Mouse (Mus musculus): ENCODE data around the gene Trim38. TPM values are rescaled to one million over a fixed set of nuclear protein-coding genes. Genes with fewer than 3 reads are reported as not detected.
A peak's percentile ranks its signal among the peaks of the same experiment; 100 is the strongest.

Trim38 gene
- polyA plus RNA-seq, 1 experiment from 2014 or later = not detected

DNA sequence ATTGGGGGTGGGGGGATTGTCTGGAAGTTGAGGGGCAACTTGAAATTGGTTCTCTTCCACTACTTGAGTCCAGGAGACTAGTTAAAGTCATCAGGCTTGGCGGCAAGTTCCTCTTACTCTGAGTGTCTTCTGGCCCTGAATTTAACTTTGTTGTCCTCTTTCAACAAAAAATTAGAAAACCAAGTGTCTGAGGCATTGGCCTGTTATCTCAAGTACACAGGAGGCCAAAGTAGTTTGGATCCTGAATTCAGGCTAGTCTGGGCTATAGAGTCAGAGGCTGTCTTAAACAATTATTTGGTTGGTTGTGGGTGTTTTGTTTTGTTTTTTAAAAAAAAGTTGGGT lies 4.6 kb upstream of the Trim38 start:
- Histone ChIP-seq H3K4me1 (ENCODE audit: control insufficient read depth, insufficient read depth, low read depth, low read length) (peaks cover 12% of the 10 kb centered on the region), H3K4me2 (ENCODE audit: low read length) (no peak overlapping the region), H3K36me3 (ENCODE audit: control insufficient read depth, insufficient read depth, low read length) (no peaks in the 10 kb centered on the region), H3K27me3 (replicated peaks; ENCODE audit: control insufficient read depth, insufficient read depth, low read length) (no peaks in the 10 kb centered on the region), H3K9ac (ENCODE audit: low read depth, low read length) (no peak overlapping the region), H3K4me3 (ENCODE audit: low read length) (no peak overlapping the region), H3K9me3 (ENCODE audit: control insufficient read depth, low read length) (no peaks in the 10 kb centered on the region), H3K27ac (ENCODE audit: low read depth, low read length) (no peak overlapping the region)
- ATAC-seq = no peak
- WGBS = 74% methylated on average over 1 of the region's 1 CpGs

DNA sequence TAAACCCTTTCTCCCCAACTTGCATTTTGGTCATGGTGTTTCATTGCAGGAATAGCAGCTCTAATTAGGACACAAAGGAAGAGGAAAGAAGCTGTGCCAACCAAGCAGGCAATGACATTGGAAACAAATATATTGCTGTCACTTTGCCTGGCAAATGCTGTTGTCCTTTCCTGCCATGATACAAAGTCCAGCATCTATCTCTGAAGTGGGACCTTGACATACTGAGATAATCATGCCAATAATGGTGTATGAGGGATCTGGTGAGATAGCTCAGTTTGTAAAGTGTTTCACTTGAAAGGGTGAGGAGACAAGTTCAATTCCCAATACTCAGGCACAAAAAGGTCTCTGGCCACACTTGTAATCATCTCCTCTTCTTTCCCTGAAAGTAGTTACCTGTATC lies 2.9 kb upstream of the Trim38 start:
- Histone ChIP-seq H3K9ac (ENCODE audit: low read depth, low read length) (no peak overlapping the region), H3K36me3 (ENCODE audit: control insufficient read depth, insufficient read depth, low read length) (no peaks in the 10 kb centered on the region), H3K4me2 (ENCODE audit: low read length) (no peak overlapping the region), H3K27me3 (replicated peaks; ENCODE audit: control insufficient read depth, insufficient read depth, low read length) (no peaks in the 10 kb centered on the region), H3K27ac (ENCODE audit: low read depth, low read length) (no peak overlapping the region), H3K4me1 (ENCODE audit: control insufficient read depth, insufficient read depth, low read depth, low read length) (peaks cover 7% of the 10 kb centered on the region), H3K4me3 (ENCODE audit: low read length) (no peak overlapping the region), H3K9me3 (ENCODE audit: control insufficient read depth, low read length) (no peaks in the 10 kb centered on the region)
- ATAC-seq = no peak

DNA sequence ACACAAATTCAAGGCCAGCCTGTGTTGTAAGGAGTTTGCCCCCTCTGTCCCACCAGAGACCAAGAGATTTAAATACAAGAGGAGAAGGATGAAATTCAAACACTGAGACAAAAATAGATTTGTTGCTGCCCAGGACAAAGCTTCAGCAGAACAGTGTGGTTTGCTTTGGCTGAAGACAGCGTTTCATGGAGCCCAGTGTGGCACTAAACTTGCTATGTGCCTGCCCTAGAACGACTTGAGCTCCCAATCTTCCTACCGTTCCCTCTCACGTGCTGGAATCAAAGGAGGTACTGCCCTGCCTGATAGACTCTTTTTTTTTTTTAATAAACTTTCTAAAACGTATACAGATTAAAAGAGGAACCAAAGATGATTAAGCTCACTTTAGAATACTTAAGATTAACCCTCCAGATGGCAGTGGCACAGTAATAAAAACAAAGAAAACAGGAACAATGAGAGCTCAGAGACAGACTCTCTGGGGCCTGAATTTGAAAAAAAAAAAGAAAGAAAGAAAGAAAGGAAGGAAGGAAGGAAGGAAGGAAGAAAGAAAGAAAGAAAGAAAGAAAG lies 797 bp upstream of the Trim38 start:
- H3K4me3 ChIP-seq (ENCODE audit: low read length) = no peak overlapping the region
- ATAC-seq = no peak
- H3K9me3 ChIP-seq (ENCODE audit: control insufficient read depth, low read length) = no peaks in the 10 kb centered on the region
- no peak overlapping the region for H3K4me2 ChIP-seq (ENCODE audit: low read length)
- no peak overlapping the region for H3K9ac ChIP-seq (ENCODE audit: low read depth, low read length)
- no peak overlapping the region for H3K27ac ChIP-seq (ENCODE audit: low read depth, low read length)
- WGBS = 56% methylated on average over 5 of the region's 5 CpGs
- H3K27me3 ChIP-seq (replicated peaks; ENCODE audit: control insufficient read depth, insufficient read depth, low read length) = no peaks in the 10 kb centered on the region
- no peaks in the 10 kb centered on the region for H3K36me3 ChIP-seq (ENCODE audit: control insufficient read depth, insufficient read depth, low read length)
- H3K4me1 ChIP-seq (ENCODE audit: control insufficient read depth, insufficient read depth, low read depth, low read length) = peaks cover 9% of the 10 kb centered on the region

DNA sequence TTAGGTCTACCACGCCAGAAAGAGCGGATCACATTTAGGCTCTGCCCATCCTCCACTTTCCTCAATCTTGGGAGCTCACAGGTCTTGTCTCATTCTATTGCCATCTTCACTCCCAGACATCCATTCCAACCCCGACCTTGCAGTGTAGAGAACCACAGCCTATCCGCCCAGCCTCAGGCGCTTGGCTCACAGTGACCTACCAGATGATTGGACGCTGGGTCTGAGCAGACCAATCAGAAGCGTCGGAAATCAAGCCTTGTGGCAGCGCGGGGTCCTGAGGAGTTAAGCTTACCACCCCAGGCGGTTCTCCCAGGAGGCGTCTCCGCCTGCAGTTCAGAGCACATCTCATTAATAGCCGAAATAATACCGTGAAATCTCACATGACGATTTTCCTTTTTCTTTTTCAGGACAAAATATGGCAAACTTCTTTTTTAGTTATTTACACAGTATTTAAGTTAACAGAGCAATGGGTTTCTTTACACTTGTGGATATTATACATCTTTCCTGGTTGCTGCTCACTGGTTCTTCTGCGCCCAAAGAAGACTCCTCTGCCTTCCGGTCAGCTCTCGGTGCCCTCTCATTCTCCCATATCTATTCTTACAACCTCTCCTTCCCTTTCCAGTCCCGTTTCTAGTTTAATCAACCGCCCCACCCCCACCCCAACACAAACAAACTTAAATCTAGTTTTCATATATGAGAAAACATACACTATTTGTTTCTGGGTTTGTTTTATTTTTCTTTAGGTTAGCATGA lies 3.0 kb downstream of the Trim38 start:
- 25% methylated on average over 21 of the region's 21 CpGs for WGBS
- no peaks in the 10 kb centered on the region for H3K9me3 ChIP-seq (ENCODE audit: control insufficient read depth, low read length)
- no peak overlapping the region for H3K9ac ChIP-seq (ENCODE audit: low read depth, low read length)
- peak; percentile 92 for ATAC-seq
- H3K27ac ChIP-seq (ENCODE audit: low read depth, low read length) = no peak overlapping the region
- H3K36me3 ChIP-seq (ENCODE audit: control insufficient read depth, insufficient read depth, low read length) = no peaks in the 10 kb centered on the region
- H3K4me2 ChIP-seq (ENCODE audit: low read length) = peak overlapping the region; percentile 52
- peak overlapping the region; percentile 17; the same call in 1 of the 2 replicates for H3K4me3 ChIP-seq (ENCODE audit: low read length)
- H3K4me1 ChIP-seq (ENCODE audit: control insufficient read depth, insufficient read depth, low read depth, low read length) = peaks cover 3% of the 10 kb centered on the region; the same call in 1 of the 2 replicates
- no peaks in the 10 kb centered on the region for H3K27me3 ChIP-seq (replicated peaks; ENCODE audit: control insufficient read depth, insufficient read depth, low read length)

DNA sequence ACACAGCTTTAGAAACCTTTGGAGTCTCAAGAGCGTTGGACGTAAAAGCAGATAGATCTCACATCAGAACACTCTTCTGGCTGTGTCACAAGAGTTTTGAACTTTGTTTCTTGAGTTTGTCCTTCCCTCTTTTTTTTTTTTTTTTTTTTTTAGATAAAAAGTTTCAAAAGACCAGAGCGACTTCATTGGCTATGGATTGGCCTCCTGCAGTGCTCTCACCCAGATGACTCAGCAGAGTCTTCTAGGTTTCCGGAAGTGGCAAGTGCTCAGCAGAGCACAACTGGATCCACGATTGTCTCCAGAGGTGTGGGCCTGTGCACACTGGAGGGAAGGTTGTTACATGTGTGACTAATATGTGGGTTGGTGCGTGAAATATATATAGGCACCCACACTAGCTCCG lies 8.6 kb downstream of the Trim38 start:
- no peak overlapping the region for H3K4me3 ChIP-seq (ENCODE audit: low read length)
- no peaks in the 10 kb centered on the region for H3K36me3 ChIP-seq (ENCODE audit: control insufficient read depth, insufficient read depth, low read length)
- no peaks in the 10 kb centered on the region for H3K27me3 ChIP-seq (replicated peaks; ENCODE audit: control insufficient read depth, insufficient read depth, low read length)
- ATAC-seq = no peak
- H3K27ac ChIP-seq (ENCODE audit: low read depth, low read length) = no peak overlapping the region
- no peaks in the 10 kb centered on the region for H3K4me1 ChIP-seq (ENCODE audit: control insufficient read depth, insufficient read depth, low read depth, low read length)
- H3K9me3 ChIP-seq (ENCODE audit: control insufficient read depth, low read length) = no peaks in the 10 kb centered on the region
- 94% methylated on average over 7 of the region's 7 CpGs for WGBS
- no peak overlapping the region for H3K9ac ChIP-seq (ENCODE audit: low read depth, low read length)
- no peak overlapping the region for H3K4me2 ChIP-seq (ENCODE audit: low read length)

DNA sequence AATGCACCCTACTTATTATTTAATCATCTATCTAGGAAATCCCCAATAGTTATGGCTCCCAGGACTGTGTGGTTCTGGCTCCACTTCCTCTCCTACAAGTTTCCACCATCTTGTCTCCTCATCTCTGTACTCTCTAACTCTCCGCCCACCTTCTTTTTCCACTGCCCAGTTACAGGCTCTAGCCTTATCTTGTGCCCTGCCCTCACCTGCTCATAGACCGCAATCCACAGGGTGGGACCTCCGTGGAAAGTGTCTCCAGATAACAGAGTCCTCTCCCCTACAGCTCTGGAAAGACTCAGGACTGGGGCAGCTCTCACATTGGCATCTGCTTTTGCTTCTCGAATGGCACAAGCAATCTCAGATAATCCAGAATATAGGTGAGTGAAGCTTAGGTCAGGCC lies 9.3 kb downstream of the Trim38 start:
- H3K9ac ChIP-seq (ENCODE audit: low read depth, low read length) = no peak overlapping the region
- H3K4me3 ChIP-seq (ENCODE audit: low read length) = no peak overlapping the region
- 93% methylated on average over 4 of the region's 4 CpGs for WGBS
- no peak overlapping the region for H3K27ac ChIP-seq (ENCODE audit: low read depth, low read length)
- ATAC-seq = no peak
- no peak overlapping the region for H3K4me2 ChIP-seq (ENCODE audit: low read length)
- no peaks in the 10 kb centered on the region for H3K9me3 ChIP-seq (ENCODE audit: control insufficient read depth, low read length)
- no peaks in the 10 kb centered on the region for H3K27me3 ChIP-seq (replicated peaks; ENCODE audit: control insufficient read depth, insufficient read depth, low read length)
- H3K4me1 ChIP-seq (ENCODE audit: control insufficient read depth, insufficient read depth, low read depth, low read length) = no peaks in the 10 kb centered on the region
- H3K36me3 ChIP-seq (ENCODE audit: control insufficient read depth, insufficient read depth, low read length) = no peaks in the 10 kb centered on the region

DNA sequence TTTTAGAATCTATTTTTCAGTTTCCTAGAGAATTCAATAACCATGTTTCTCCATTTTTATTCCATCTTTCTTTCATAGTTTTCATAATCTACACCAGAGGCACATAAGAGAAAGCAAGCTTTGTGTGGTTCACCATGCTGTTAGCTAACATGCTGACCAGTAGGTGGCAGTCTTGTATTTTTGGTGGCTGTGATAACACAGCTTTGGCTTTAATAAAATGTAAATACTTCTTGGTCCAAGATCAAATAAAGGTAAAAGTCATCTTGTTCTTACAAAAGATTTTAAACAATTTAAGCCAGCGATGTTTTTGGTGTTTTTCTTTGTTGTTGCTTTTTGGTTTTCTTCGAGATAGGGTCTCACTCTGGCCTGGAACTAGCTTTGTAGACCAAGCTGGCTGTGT lies 22.8 kb downstream of the Trim38 start:
- WGBS = 44% methylated on average over 2 of the region's 2 CpGs
- no peaks in the 10 kb centered on the region for H3K9me3 ChIP-seq (ENCODE audit: control insufficient read depth, low read length)
- no peak overlapping the region for H3K4me3 ChIP-seq (ENCODE audit: low read length)
- H3K4me2 ChIP-seq (ENCODE audit: low read length) = no peak overlapping the region
- peak; percentile 73; the same call in 1 of the 2 replicates for ATAC-seq
- no peak overlapping the region for H3K9ac ChIP-seq (ENCODE audit: low read depth, low read length)
- H3K27me3 ChIP-seq (replicated peaks; ENCODE audit: control insufficient read depth, insufficient read depth, low read length) = no peaks in the 10 kb centered on the region
- no peaks in the 10 kb centered on the region for H3K4me1 ChIP-seq (ENCODE audit: control insufficient read depth, insufficient read depth, low read depth, low read length)
- H3K27ac ChIP-seq (ENCODE audit: low read depth, low read length) = no peak overlapping the region
- no peaks in the 10 kb centered on the region for H3K36me3 ChIP-seq (ENCODE audit: control insufficient read depth, insufficient read depth, low read length)

DNA sequence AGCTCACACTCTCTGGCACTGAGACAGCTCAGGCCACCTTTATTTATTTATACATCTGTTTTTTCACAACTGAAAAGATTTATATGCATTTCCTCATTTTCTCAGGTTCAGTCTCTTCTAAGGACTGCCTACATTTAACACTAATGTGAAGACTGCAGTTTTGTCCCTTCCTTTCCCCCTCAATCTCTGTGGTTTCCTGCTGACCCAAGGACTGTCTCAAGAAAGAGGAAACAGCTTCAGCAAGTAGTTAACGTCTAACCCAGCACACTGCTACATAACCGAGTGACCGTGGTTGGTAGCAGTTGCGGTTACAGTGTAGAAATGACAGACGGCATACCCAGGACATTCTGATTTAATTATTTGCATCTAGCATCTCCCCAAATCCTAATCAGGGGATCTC lies 29.7 kb downstream of the Trim38 start:
- WGBS = 84% methylated on average over 5 of the region's 5 CpGs

DNA sequence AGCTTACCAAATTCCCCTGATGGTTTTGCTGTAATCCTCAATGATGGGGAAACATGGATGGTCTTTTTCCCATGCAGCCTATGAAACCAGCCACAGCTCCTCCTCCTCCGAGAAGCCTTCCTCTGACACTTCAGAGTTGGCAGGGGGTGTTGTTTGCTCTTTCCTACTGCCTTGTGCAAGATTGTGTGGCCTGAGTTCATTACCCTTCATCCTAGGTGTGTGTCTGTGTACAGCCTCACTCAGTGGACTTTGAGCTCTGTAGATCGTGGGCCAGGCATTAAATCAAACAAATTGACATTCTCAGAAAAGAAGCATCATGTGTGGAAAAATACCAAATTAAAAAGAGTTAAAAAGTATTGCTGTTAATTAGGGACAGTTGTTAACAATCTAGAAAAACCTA lies 34.8 kb downstream of the Trim38 start:
- Histone ChIP-seq H3K27ac (ENCODE audit: low read depth, low read length) (no peak overlapping the region), H3K9ac (ENCODE audit: low read depth, low read length) (no peak overlapping the region), H3K4me2 (ENCODE audit: low read length) (no peak overlapping the region), H3K4me3 (ENCODE audit: low read length) (no peak overlapping the region), H3K36me3 (ENCODE audit: control insufficient read depth, insufficient read depth, low read length) (no peaks in the 10 kb centered on the region), H3K4me1 (ENCODE audit: control insufficient read depth, insufficient read depth, low read depth, low read length) (no peaks in the 10 kb centered on the region), H3K9me3 (ENCODE audit: control insufficient read depth, low read length) (no peaks in the 10 kb centered on the region), H3K27me3 (replicated peaks; ENCODE audit: control insufficient read depth, insufficient read depth, low read length) (no peaks in the 10 kb centered on the region)
- 87% methylated on average over 2 of the region's 2 CpGs for WGBS
- ATAC-seq = no peak

More for the DNA sequence above, 29.7 kb downstream of the Trim38 start:
- no peaks in the 10 kb centered on the region for H3K9me3 ChIP-seq (ENCODE audit: control insufficient read depth, low read length)
- H3K4me1 ChIP-seq (ENCODE audit: control insufficient read depth, insufficient read depth, low read depth, low read length) = no peaks in the 10 kb centered on the region
- H3K27ac ChIP-seq (ENCODE audit: low read depth, low read length) = no peak overlapping the region
- no peaks in the 10 kb centered on the region for H3K36me3 ChIP-seq (ENCODE audit: control insufficient read depth, insufficient read depth, low read length)
- no peak for ATAC-seq
- H3K9ac ChIP-seq (ENCODE audit: low read depth, low read length) = no peak overlapping the region
- no peak overlapping the region for H3K4me3 ChIP-seq (ENCODE audit: low read length)
- H3K4me2 ChIP-seq (ENCODE audit: low read length) = no peak overlapping the region
- H3K27me3 ChIP-seq (replicated peaks; ENCODE audit: control insufficient read depth, insufficient read depth, low read length) = no peaks in the 10 kb centered on the region

Data from hindbrain, embryonic 16.5 days (tissue).